Mouse (Mus musculus) MEL (cell line): Measurements from ENCODE around the gene Pcbp2. TPM values are rescaled to one million over a fixed set of nuclear protein-coding genes. Genes with fewer than 3 reads are reported as not detected.

Experiments used
- DNase-seq: peaks from one replicate; pipeline ENCODE4 v3.0.0; 2011; ENCODE audit warnings: low read depth, low spot score
- H3K27ac ChIP-seq: 2 replicates; pipeline ENCODE4 v1.5.1; 2012; ENCODE audit warnings: low read depth, mild to moderate bottlenecking, control low read depth, low read length, moderate library complexity; ENCODE audit not compliant: control insufficient read depth
- H3K27me3 ChIP-seq, 2 experiments: fragments of 150-350 bp in 1 of 2; sonication (generic) in 1 of 2; 2 replicates each; pipeline ENCODE4 v1.6.1; 2012; ENCODE audit warnings: low read length in 2 of 2, mild to moderate bottlenecking in 2 of 2, improper control_type of control experiment in 1 of 2, moderate library complexity in 1 of 2; ENCODE audit not compliant: insufficient read depth in 2 of 2, control insufficient read depth in 1 of 2
- H3K36me3 ChIP-seq, 2 experiments: 2 replicates each; pipeline ENCODE4 v1.6.1; 2012 to 2014; ENCODE audit warnings: low read length in 2 of 2, improper control_type of control experiment in 1 of 2, inconsistent platforms in 1 of 2, mild to moderate bottlenecking in 1 of 2; ENCODE audit not compliant: insufficient read depth in 2 of 2, control insufficient read depth in 1 of 2
- H3K4me1 ChIP-seq, 2 experiments: fragments of 150-350 bp in 1 of 2; sonication (generic) in 1 of 2; 2 replicates each; pipeline ENCODE4 v1.6.1; 2012; ENCODE audit warnings: low read length in 2 of 2, improper control_type of control experiment in 1 of 2, mild to moderate bottlenecking in 1 of 2; ENCODE audit not compliant: insufficient read depth in 2 of 2, control insufficient read depth in 1 of 2
- H3K4me3 ChIP-seq, 2 experiments: fragments of 150-350 bp in 1 of 2; sonication (generic) in 1 of 2; 2 replicates each; pipeline ENCODE4 v1.5.1; 2012; ENCODE audit warnings: low read depth in 2 of 2, low read length in 2 of 2, mild to moderate bottlenecking in 2 of 2, moderate library complexity in 2 of 2, control low read depth in 1 of 2, improper control_type of control experiment in 1 of 2; ENCODE audit not compliant: control insufficient read depth in 1 of 2, insufficient read depth in 1 of 2
- H3K79me2 ChIP-seq: 2 replicates; pipeline ENCODE4 v1.6.1; 2012; ENCODE audit warnings: mild to moderate bottlenecking, low read length, moderate library complexity; ENCODE audit not compliant: control insufficient read depth, poor library complexity, insufficient read depth
- H3K9ac ChIP-seq: 2 replicates; pipeline ENCODE4 v1.6.1; 2012; ENCODE audit warnings: low read depth, mild to moderate bottlenecking, control low read depth, low read length, moderate library complexity; ENCODE audit not compliant: control insufficient read depth, poor library complexity, severe bottlenecking
- H3K9me3 ChIP-seq: fragments of 150-350 bp; sonication (generic); replicated peaks from 2 replicates; pipeline ENCODE4 v1.6.1; 2012; ENCODE audit warnings: mild to moderate bottlenecking, low read length, improper control_type of control experiment, moderate library complexity; ENCODE audit not compliant: insufficient read depth
- BHLHE40 ChIP-seq: IDR thresholded peaks from 2 replicates; pipeline ENCODE4 v1.6.1; 2012; ENCODE audit warnings: low read depth, mild to moderate bottlenecking, inconsistent platforms, low read length, improper control_type of control experiment, borderline replicate concordance
- E2F4 ChIP-seq: IDR thresholded peaks from 2 replicates; pipeline ENCODE4 v1.6.1; 2011; ENCODE audit warnings: low read depth, low read length, improper control_type of control experiment, borderline replicate concordance
- ELF1 ChIP-seq: IDR thresholded peaks from 2 replicates; pipeline ENCODE4 v1.6.1; 2014; ENCODE audit warnings: low read depth, mild to moderate bottlenecking, inconsistent platforms, low read length, improper control_type of control experiment, moderate library complexity
- ETS1 ChIP-seq: IDR thresholded peaks from 2 replicates; pipeline ENCODE4 v1.6.1; 2012; ENCODE audit warnings: low read depth, mild to moderate bottlenecking, inconsistent platforms, low read length, improper control_type of control experiment, moderate library complexity
- GABPA ChIP-seq: IDR thresholded peaks from 2 replicates; pipeline ENCODE4 v1.6.1; 2012; ENCODE audit warnings: low read depth, mild to moderate bottlenecking, inconsistent platforms, low read length, improper control_type of control experiment, moderate library complexity
- GATA1 ChIP-seq: IDR thresholded peaks from 2 replicates; pipeline ENCODE4 v1.6.1; 2011; ENCODE audit warnings: low read depth, low read length, improper control_type of control experiment
- HCFC1 ChIP-seq: IDR thresholded peaks from 2 replicates; pipeline ENCODE4 v1.6.1; 2012; ENCODE audit warnings: low read depth, mild to moderate bottlenecking, inconsistent platforms, low read length, improper control_type of control experiment, moderate library complexity
- MAX ChIP-seq: IDR thresholded peaks from 2 replicates; pipeline ENCODE4 v1.6.1; 2011; ENCODE audit warnings: low read length, improper control_type of control experiment
- MAZ ChIP-seq: IDR thresholded peaks from 2 replicates; pipeline ENCODE4 v1.6.1; 2012; ENCODE audit warnings: low read depth, mild to moderate bottlenecking, inconsistent platforms, low read length, improper control_type of control experiment
- MYB ChIP-seq: IDR thresholded peaks from 2 replicates; pipeline ENCODE4 v1.6.1; 2011; ENCODE audit warnings: mild to moderate bottlenecking, low read depth, low read length, improper control_type of control experiment
- NRF1 ChIP-seq: IDR thresholded peaks from 2 replicates; pipeline ENCODE4 v1.6.1; 2014; ENCODE audit warnings: low read depth, mild to moderate bottlenecking, inconsistent platforms, low read length, improper control_type of control experiment, moderate library complexity; ENCODE audit not compliant: poor library complexity, insufficient read depth, severe bottlenecking
- POLR2A ChIP-seq, 2 experiments: IDR thresholded peaks; 2 replicates each; pipeline ENCODE4 v1.6.1; 2011 to 2012; ENCODE audit warnings: low read length in 2 of 2, mild to moderate bottlenecking in 2 of 2, control low read depth in 1 of 2, improper control_type of control experiment in 1 of 2, low read depth in 1 of 2, moderate library complexity in 1 of 2; ENCODE audit not compliant: control insufficient read depth in 1 of 2, insufficient read depth in 1 of 2, poor library complexity in 1 of 2
- POLR2AphosphoS2 ChIP-seq: IDR thresholded peaks from 2 replicates; pipeline ENCODE4 v1.6.1; 2011; ENCODE audit warnings: low read length, improper control_type of control experiment
- POLR2AphosphoS5 ChIP-seq: IDR thresholded peaks from 2 replicates; pipeline ENCODE4 v1.6.1; 2012; ENCODE audit warnings: low read depth, borderline replicate concordance, mild to moderate bottlenecking, inconsistent platforms, low read length, moderate library complexity, mixed read lengths
- RCOR1 ChIP-seq: IDR thresholded peaks from 2 replicates; pipeline ENCODE4 v1.6.1; 2012; ENCODE audit warnings: low read depth, mild to moderate bottlenecking, inconsistent platforms, low read length, improper control_type of control experiment
- SMC3 ChIP-seq: IDR thresholded peaks from 2 replicates; pipeline ENCODE4 v1.6.1; 2011; ENCODE audit warnings: low read depth, low read length, improper control_type of control experiment
- TAL1 ChIP-seq: IDR thresholded peaks from 2 replicates; pipeline ENCODE4 v1.6.1; 2012; ENCODE audit warnings: mild to moderate bottlenecking, inconsistent platforms, low read length, moderate library complexity, mixed read lengths
- TCF12 ChIP-seq: IDR thresholded peaks from 2 replicates; pipeline ENCODE4 v1.6.1; 2014; ENCODE audit warnings: low read depth, mild to moderate bottlenecking, inconsistent platforms, low read length, improper control_type of control experiment, moderate library complexity
- UBTF ChIP-seq: IDR thresholded peaks from 2 replicates; pipeline ENCODE4 v1.6.1; 2012; ENCODE audit warnings: low read depth, mild to moderate bottlenecking, inconsistent platforms, low read length, improper control_type of control experiment, moderate library complexity, borderline replicate concordance; ENCODE audit not compliant: insufficient read depth
- ZC3H11A ChIP-seq: IDR thresholded peaks from 2 replicates; pipeline ENCODE4 v1.6.1; 2012; ENCODE audit warnings: low read depth, mild to moderate bottlenecking, inconsistent platforms, low read length, improper control_type of control experiment
- ZKSCAN1 ChIP-seq: IDR thresholded peaks from 2 replicates; pipeline ENCODE4 v1.6.1; 2012; ENCODE audit warnings: low read depth, mild to moderate bottlenecking, inconsistent platforms, low read length, improper control_type of control experiment, moderate library complexity
- ZMIZ1 ChIP-seq: IDR thresholded peaks from 2 replicates; pipeline ENCODE4 v1.6.1; 2012; ENCODE audit warnings: low read depth, mild to moderate bottlenecking, inconsistent platforms, low read length, improper control_type of control experiment, moderate library complexity
- ZNF384 ChIP-seq: IDR thresholded peaks from 2 replicates; pipeline ENCODE4 v1.6.1; 2012; ENCODE audit warnings: low read depth, mild to moderate bottlenecking, inconsistent platforms, low read length, improper control_type of control experiment
- polyA plus RNA-seq, 2 experiments: library from polyadenylated mRNA; stranded (reverse) in 1 of 2; unstranded in 1 of 2; fragments of >175 nt in 1 of 2; fragments of >200 nt in 1 of 2; gene quantifications; 2 replicates each; pipeline versions ENCODE4 v1.2.1 to v1.2.4; 2012; ENCODE audit warnings: low replicate concordance in 2 of 2, low read depth in 1 of 2; ENCODE audit not compliant: insufficient read length in 2 of 2, insufficient read depth in 1 of 2, missing spikeins in 1 of 2
- total RNA-seq: library from RNA; depleted of rRNA; stranded (reverse); fragments of 300-350 nt; gene quantifications from 2 replicates; pipeline ENCODE4 v1.2.3, GENCODE M21; 2012

Pcbp2 gene
- total and polyA plus RNA-seq, 3 experiments = 359 to 2,091 (median 977) TPM

- Histone ChIP-seq H3K4me3 (no peak overlapping the region), H3K36me3 (peaks cover 0 to 5% of the 10 kb centered on the region in 2 experiments; a peak in 2 of 4 replicates), H3K9ac (no peak overlapping the region), H3K27ac (no peak overlapping the region), H3K79me2 (peaks cover 10% of the 10 kb centered on the region; the same call in 1 of the 2 replicates), H3K27me3 (no peaks in the 10 kb centered on the region), H3K9me3 (no peaks in the 10 kb centered on the region), H3K4me1 (peaks cover 2 to 19% of the 10 kb centered on the region in 2 experiments; a peak in 3 of 4 replicates)
- no peak for TF ChIP-seq SMC3
- TF ChIP-seq BHLHE40 = no peak
- TF ChIP-seq MYB = no peak
- TF ChIP-seq UBTF = no peak
- no peak for TF ChIP-seq GABPA
- TF ChIP-seq POLR2A (IDR thresholded peaks at IDR 0.05; ENCODE audit: control insufficient read depth in 1 of 2, insufficient read depth in 1 of 2, low read depth in 1 of 2, low read length in 2 of 2, poor library complexity in 1 of 2) = no peak
- no peak for TF ChIP-seq ETS1
- TF ChIP-seq POLR2AphosphoS5 = no peak
- TF ChIP-seq E2F4 = no peak
- TF ChIP-seq TCF12 = no peak
- no peak for TF ChIP-seq NRF1
- no peak for TF ChIP-seq GATA1
- no peak for TF ChIP-seq HCFC1
- TF ChIP-seq ZC3H11A = no peak
- no peak for DNase-seq
These were observed 44.9 kb downstream of the Pcbp2 start for GRCm38 (mm10) chr15:102515261-102515660.

GRCm38 (mm10) chr15:102515791-102516190, 45.5 kb downstream of the Pcbp2 start:
- H3K36me3 ChIP-seq = peaks cover 0 to 9% of the 10 kb centered on the region in 2 experiments; a peak in 2 of 4 replicates
- no peak for TF ChIP-seq NRF1
- no peak for TF ChIP-seq ZMIZ1
- no peak for TF ChIP-seq POLR2AphosphoS2
- no peak for TF ChIP-seq ZC3H11A
- TF ChIP-seq ETS1 = no peak
- no peak for TF ChIP-seq MAZ
- no peak for TF ChIP-seq TCF12
- no peak for TF ChIP-seq ZNF384
- TF ChIP-seq E2F4 = no peak
- TF ChIP-seq GATA1 = no peak
- no peak for TF ChIP-seq RCOR1
- TF ChIP-seq TAL1 = no peak
- no peak for TF ChIP-seq MAX
- no peak for TF ChIP-seq ZKSCAN1
- no peak for TF ChIP-seq ELF1
- DNase-seq = no peak
- H3K9me3 ChIP-seq = no peaks in the 10 kb centered on the region
- H3K79me2 ChIP-seq = peaks cover 14% of the 10 kb centered on the region
- H3K4me3 ChIP-seq = no peak overlapping the region
- no peak overlapping the region for H3K27ac ChIP-seq
- H3K27me3 ChIP-seq = no peaks in the 10 kb centered on the region
- peaks cover 5 to 21% of the 10 kb centered on the region in 2 experiments; a peak in 3 of 4 replicates for H3K4me1 ChIP-seq
- H3K9ac ChIP-seq = no peak overlapping the region
